Mouse (Mus musculus): ENCODE data around the gene Ndufb7. TPM values are rescaled to one million over a fixed set of nuclear protein-coding genes. Genes with fewer than 3 reads are reported as not detected.

Ndufb7 gene
- polyA plus RNA-seq, 2 experiments: 237 to 313 TPM

- WGBS: 92% methylated on average over 10 of the region's 10 CpGs
- ATAC-seq (ENCODE audit: low FRiP score, low read depth) (no peak), DNase-seq (ENCODE audit: low spot score) (no peak)
- Histone ChIP-seq H3K36me3 (ENCODE audit: control insufficient read depth, insufficient read depth, low read length) (peaks cover 49% of the 10 kb centered on the region), H3K4me2 (replicated peaks; ENCODE audit: low read depth, low read length, severe bottlenecking) (no peak overlapping the region), H3K27ac (replicated peaks; ENCODE audit: low read depth, low read length) (no peak overlapping the region), H3K4me3 (replicated peaks; ENCODE audit: low read length) (no peak overlapping the region), H3K9ac (ENCODE audit: low read depth, low read length, severe bottlenecking) (no peak overlapping the region), H3K9me3 (ENCODE audit: control insufficient read depth, low read length) (no peaks in the 10 kb centered on the region), H3K27me3 (ENCODE audit: control insufficient read depth, insufficient read depth, low read length) (no peaks in the 10 kb centered on the region), H3K4me1 (ENCODE audit: control insufficient read depth, insufficient read depth, low read length) (peaks cover 16% of the 10 kb centered on the region)
- TF ChIP-seq POLR2A (IDR thresholded peaks at IDR 0.05; ENCODE audit: borderline replicate concordance, extremely low read depth, insufficient read depth, insufficient read length): no peak
Measured at GRCm38 (mm10) chr8:83571791-83572190, 5.3 kb downstream of the Ndufb7 start.

- peaks cover 49% of the 10 kb centered on the region for H3K36me3 ChIP-seq (ENCODE audit: control insufficient read depth, insufficient read depth, low read length)
- 86% methylated on average over 5 of the region's 5 CpGs for WGBS
- ATAC-seq (ENCODE audit: low FRiP score, low read depth): no peak
- H3K9me3 ChIP-seq (ENCODE audit: control insufficient read depth, low read length): no peaks in the 10 kb centered on the region
- no peak overlapping the region for H3K4me2 ChIP-seq (replicated peaks; ENCODE audit: low read depth, low read length, severe bottlenecking)
- H3K4me3 ChIP-seq (replicated peaks; ENCODE audit: low read length): no peak overlapping the region
- no peaks in the 10 kb centered on the region for H3K27me3 ChIP-seq (ENCODE audit: control insufficient read depth, insufficient read depth, low read length)
- H3K4me1 ChIP-seq (ENCODE audit: control insufficient read depth, insufficient read depth, low read length): peaks cover 17% of the 10 kb centered on the region
- H3K9ac ChIP-seq (ENCODE audit: low read depth, low read length, severe bottlenecking): no peak overlapping the region
- H3K27ac ChIP-seq (replicated peaks; ENCODE audit: low read depth, low read length): no peak overlapping the region
- DNase-seq (ENCODE audit: low spot score): no peak
- no peak for TF ChIP-seq POLR2A (IDR thresholded peaks at IDR 0.05; ENCODE audit: borderline replicate concordance, extremely low read depth, insufficient read depth, insufficient read length)
Measured at GRCm38 (mm10) chr8:83572246-83572812, 5.9 kb downstream of the Ndufb7 start.

- Histone ChIP-seq H3K9ac (ENCODE audit: low read depth, low read length, severe bottlenecking) (no peak overlapping the region), H3K27me3 (ENCODE audit: control insufficient read depth, insufficient read depth, low read length) (no peaks in the 10 kb centered on the region), H3K27ac (replicated peaks; ENCODE audit: low read depth, low read length) (no peak overlapping the region), H3K4me3 (replicated peaks; ENCODE audit: low read length) (no peak overlapping the region), H3K4me1 (ENCODE audit: control insufficient read depth, insufficient read depth, low read length) (peaks cover 12% of the 10 kb centered on the region; the same call in 1 of the 2 replicates), H3K4me2 (replicated peaks; ENCODE audit: low read depth, low read length, severe bottlenecking) (no peak overlapping the region), H3K36me3 (ENCODE audit: control insufficient read depth, insufficient read depth, low read length) (peaks cover 49% of the 10 kb centered on the region), H3K9me3 (ENCODE audit: control insufficient read depth, low read length) (no peaks in the 10 kb centered on the region)
- no peak for TF ChIP-seq POLR2A (IDR thresholded peaks at IDR 0.05; ENCODE audit: borderline replicate concordance, extremely low read depth, insufficient read depth, insufficient read length)
- ATAC-seq (ENCODE audit: low FRiP score, low read depth) (no peak), DNase-seq (ENCODE audit: low spot score) (no peak)
- WGBS: 81% methylated on average over 18 of the region's 18 CpGs
Measured at GRCm38 (mm10) chr8:83573140-83573875, 6.8 kb downstream of the Ndufb7 start.

- ATAC-seq (ENCODE audit: low FRiP score, low read depth): no peak
Measured at GRCm38 (mm10) chr8:83574631-83575315, 8.3 kb downstream of the Ndufb7 start.

More at GRCm38 (mm10) chr8:83574631-83575315, 8.3 kb downstream of the Ndufb7 start:
- no peak overlapping the region for H3K4me3 ChIP-seq (replicated peaks; ENCODE audit: low read length)
- DNase-seq (ENCODE audit: low spot score): no peak
- 74% methylated on average over 15 of the region's 15 CpGs for WGBS
- H3K4me1 ChIP-seq (ENCODE audit: control insufficient read depth, insufficient read depth, low read length): peaks cover 12% of the 10 kb centered on the region; the same call in 1 of the 2 replicates
- H3K27ac ChIP-seq (replicated peaks; ENCODE audit: low read depth, low read length): no peak overlapping the region
- peaks cover 45% of the 10 kb centered on the region for H3K36me3 ChIP-seq (ENCODE audit: control insufficient read depth, insufficient read depth, low read length)
- no peak for TF ChIP-seq POLR2A (IDR thresholded peaks at IDR 0.05; ENCODE audit: borderline replicate concordance, extremely low read depth, insufficient read depth, insufficient read length)
- no peak overlapping the region for H3K4me2 ChIP-seq (replicated peaks; ENCODE audit: low read depth, low read length, severe bottlenecking)
- H3K9me3 ChIP-seq (ENCODE audit: control insufficient read depth, low read length): no peaks in the 10 kb centered on the region
- no peaks in the 10 kb centered on the region for H3K27me3 ChIP-seq (ENCODE audit: control insufficient read depth, insufficient read depth, low read length)
- H3K9ac ChIP-seq (ENCODE audit: low read depth, low read length, severe bottlenecking): no peak overlapping the region
